Mouse (Mus musculus): Measurements from ENCODE around the gene Scfd2.

GRCm38 (mm10) chr5:74180216-74180615, 351.3 kb downstream of the Scfd2 start:
- TF ChIP-seq CTCF (IDR thresholded peaks at IDR 0.05; ENCODE audit: low read depth, low read length) = no peak
- TF ChIP-seq POLR2A (IDR thresholded peaks at IDR 0.05; ENCODE audit: extremely low read depth, insufficient read depth, low read length) = no peak

All from liver, adult 2 months (tissue).